Mouse (Mus musculus): ENCODE measurements around the gene Ms4a7. TPM values are rescaled to one million over a fixed set of nuclear protein-coding genes. Genes with fewer than 3 reads are reported as not detected.

The Ms4a7 gene
- total RNA-seq, 2 experiments from 2014 or later = 0.47 to 1.2 TPM

GRCm38 (mm10) chr19:11280223-11280622 lies 55.7 kb downstream of the Ms4a7 start:
- DNase-seq (ENCODE audit: low spot score in 2 of 2) = no peak
- intact Hi-C loops (cut with DNase I) = no loop called here

- no peak for DNase-seq (ENCODE audit: low spot score in 2 of 2)
- intact Hi-C loops (cut with DNase I) = no loop called here
Measured at GRCm38 (mm10) chr19:11276431-11276830, 59.5 kb downstream of the Ms4a7 start.

Other genes with a start within 250 kb of the Ms4a7 start
- gene 1700017D01Rik, start 205.3 kb downstream of the Ms4a7 start, total RNA-seq (2021) = not detected
- gene 1700025F22Rik, start 170.8 kb downstream of the Ms4a7 start, total RNA-seq (2021) = not detected
- gene Ms4a13, start 139.4 kb downstream of the Ms4a7 start, total RNA-seq (2021) = not detected
- gene Ms4a12, start 103.7 kb downstream of the Ms4a7 start, total RNA-seq (2021) = not detected
- not detected for gene Ms4a1, start 69.9 kb downstream of the Ms4a7 start, total RNA-seq (2021)
- not detected for gene Ms4a5, start 52.3 kb downstream of the Ms4a7 start, total RNA-seq (2021)
- under 1 TPM in 1 of 2 experiments, not detected in 1; 0.07 TPM for gene Ms4a14, start 21.7 kb downstream of the Ms4a7 start, total RNA-seq (2021)
- gene Ms4a4a, start 39.4 kb upstream of the Ms4a7 start, total RNA-seq (2021) = under 1 TPM; 0.94 to 1.00 TPM
- under 1 TPM in 1 of 2 experiments, not detected in 1; 0.23 TPM for gene Ms4a4c, start 68.6 kb upstream of the Ms4a7 start, total RNA-seq (2021)
- not detected for gene Ms4a4b, start 107.4 kb upstream of the Ms4a7 start, total RNA-seq (2021)
- 1 to 10 TPM; 1.7 TPM for gene Ms4a6c, start 133.2 kb upstream of the Ms4a7 start, total RNA-seq (2021)
- 1 to 10 TPM in 1 of 2 experiments, under 1 TPM in 1; 0.59 to 1.2 TPM for gene Gm8369, start 149.8 kb upstream of the Ms4a7 start, total RNA-seq (2021)
- 1 to 10 TPM in 1 of 2 experiments, under 1 TPM in 1; 0.94 to 1.5 TPM for gene Ms4a6b, start 180.4 kb upstream of the Ms4a7 start, total RNA-seq (2021)
- gene Ms4a4d, start 200.7 kb upstream of the Ms4a7 start, total RNA-seq (2021) = not detected

Data from left cerebral cortex, postnatal 36 days (tissue).